In the genomic region with DNA sequence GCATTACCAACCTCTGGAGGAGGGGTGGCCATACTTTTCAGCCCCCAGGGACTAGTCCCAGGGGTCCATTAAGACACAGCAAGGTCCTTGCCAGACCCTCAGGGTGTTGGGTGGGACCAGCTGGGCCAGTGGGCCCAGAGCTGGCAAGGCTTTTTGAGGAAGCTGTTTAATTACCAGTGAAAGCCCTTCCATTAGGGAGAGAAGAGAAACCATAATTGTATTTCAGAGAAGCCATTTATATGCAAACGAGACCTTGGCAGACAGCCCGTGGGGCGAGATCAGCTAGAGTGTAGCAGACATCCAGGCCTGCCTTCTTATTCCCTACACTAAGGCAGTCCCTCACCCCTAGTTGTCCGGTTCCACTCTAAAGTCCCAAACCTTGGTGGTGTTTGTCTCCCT, we compare ENCODE assay signal across 9 mouse cellular contexts. TPM values are rescaled to one million over a fixed set of nuclear protein-coding genes. Genes with fewer than 3 reads are reported as not detected.
A peak's percentile ranks its signal among the peaks of the same experiment; 100 is the strongest.
DNase-seq lines count a peak whose midpoint lies in the region; ATAC-seq and TF ChIP-seq lines count a peak whose summit lies in the region.
"Had no signal": no experiment of that assay in that cellular context is flagged by ENCODE, and none has a peak within 500 bp of the region (broad histone marks: within the 10 kb centered on the region; RNA-seq: fewer than 3 reads in every experiment).

No protein-coding gene starts in this region.

- H3K4me2 ChIP-seq in midbrain, postnatal 0 days (ENCODE audit: low read depth, low read length, poor library complexity, severe bottlenecking) = no peak overlapping the region

- no peak overlapping the region for H3K4me3 ChIP-seq in forebrain, embryonic 10.5 days
- H3K4me3 ChIP-seq in midbrain, postnatal 0 days (ENCODE audit: low read depth, low read length) = no peak overlapping the region

- no peak for ATAC-seq in midbrain, postnatal 0 days (ENCODE audit: low FRiP score)
- no peak for ATAC-seq in erythroblast, adult 5-6 weeks (replicated peaks; ENCODE audit: low FRiP score, poor library complexity, severe bottlenecking)

- H3K27ac ChIP-seq in forebrain, embryonic 10.5 days = peak overlapping the region; percentile 62
- peak overlapping the region; percentile 69 for H3K27ac ChIP-seq in midbrain, postnatal 0 days (ENCODE audit: low read depth, low read length)

- peaks cover 77% of the 10 kb centered on the region for H3K4me1 ChIP-seq in forebrain, embryonic 10.5 days
- peaks cover 20% of the 10 kb centered on the region for H3K4me1 ChIP-seq in midbrain, postnatal 0 days (ENCODE audit: insufficient read depth, low read length)

- WGBS in forebrain, embryonic 10.5 days = 63% methylated on average over 4 of the region's 4 CpGs
- WGBS in midbrain, postnatal 0 days = 21% methylated on average over 4 of the region's 4 CpGs

- H3K27me3 ChIP-seq in forebrain, embryonic 10.5 days (ENCODE audit: poor library complexity, severe bottlenecking) = peaks cover 8% of the 10 kb centered on the region; the same call in 1 of the 2 replicates
- no peaks in the 10 kb centered on the region for H3K27me3 ChIP-seq in midbrain, postnatal 0 days (ENCODE audit: insufficient read depth, low read length)

- peak; percentile 65 for DNase-seq in adrenal gland, postnatal 14 days
- DNase-seq in adrenal gland, adult 8-10 months = no peak
- peak; percentile 88 for DNase-seq in MN1 (ENCODE audit: low spot score)
- no peak for DNase-seq in forebrain, embryonic 10.5 days (ENCODE audit: extremely low spot score, low spot score)
- peak; percentile 67 for DNase-seq in kidney, postnatal 14 days
- DNase-seq in midbrain, postnatal 0 days (ENCODE audit: low spot score) = peak; percentile 90
- no peak for DNase-seq in gastrocnemius, adult 8-10 months (ENCODE audit: low spot score in 2 of 2)

- no peak overlapping the region for H3K9ac ChIP-seq in midbrain, postnatal 0 days (replicated peaks; ENCODE audit: low read length, poor library complexity, severe bottlenecking)

- H3K36me3 ChIP-seq in forebrain, embryonic 10.5 days (replicated peaks) = peaks cover 57% of the 10 kb centered on the region
- H3K36me3 ChIP-seq in midbrain, postnatal 0 days (ENCODE audit: insufficient read depth, low read length) = peaks cover 18% of the 10 kb centered on the region

- TF ChIP-seq CTCF in midbrain, postnatal 0 days (IDR thresholded peaks at IDR 0.05) = no peak

- no peaks in the 10 kb centered on the region for H3K9me3 ChIP-seq in forebrain, embryonic 10.5 days
- no peaks in the 10 kb centered on the region for H3K9me3 ChIP-seq in midbrain, postnatal 0 days (ENCODE audit: low read length)

RNA-seq across cellular contexts. Expression of gene Shf, which starts 17.0 kb away (rescaled TPM):
- 11.7 and 14.6 TPM in 2 replicates for total RNA-seq in adrenal gland, postnatal 14 days (2021)
- total RNA-seq in adrenal gland, adult 8-10 months (2022) = 10 to 100 TPM in 2 of 4 experiments, 1 to 10 TPM in 2; 8.1 to 18.5 (median 13.8) TPM
- 3.3 and 4.6 TPM in 2 replicates for polyA plus RNA-seq in forebrain, embryonic 10.5 days (2016; fragmentation: Nextera tagmentation; extraction: Ambion mirVana)
- total RNA-seq in midbrain, postnatal 0 days (2014; rRNA removed) = 95.6 and 138 TPM in 2 replicates
- polyA plus RNA-seq in midbrain, postnatal 0 days (2015; fragmentation: Nextera tagmentation; extraction: Ambion mirVana) = 9.2 and 11.6 TPM in 2 replicates
- total RNA-seq in gastrocnemius, adult 8-10 months (2022) = 1 to 10 TPM; 1.3 to 1.9 (median 1.4) TPM
- 0.84 TPM in 1 of 2 replicates, not detected in the other for total RNA-seq in erythroblast, adult 5-6 weeks (2015; ENCODE audit: low replicate concordance)
- 6.3 and 13.0 TPM in 2 replicates for total RNA-seq in erythroblast, adult 5-6 weeks (2017; ENCODE audit: low replicate concordance)

RNA-seq across cellular contexts. Expression of gene Duox1, which starts 36.5 kb away (rescaled TPM):
- total RNA-seq in adrenal gland, postnatal 14 days (2021) = 0.08 TPM in 1 of 2 replicates, not detected in the other
- under 1 TPM in 2 of 4 experiments, not detected in 2; 0.06 to 0.13 TPM for total RNA-seq in adrenal gland, adult 8-10 months (2022)
- 0.05 TPM in 1 of 2 replicates, not detected in the other for polyA plus RNA-seq in forebrain, embryonic 10.5 days (2016; fragmentation: Nextera tagmentation; extraction: Ambion mirVana)
- total RNA-seq in midbrain, postnatal 0 days (2014; rRNA removed) = 0.24 and 0.33 TPM in 2 replicates
- 0.11 and 0.16 TPM in 2 replicates for polyA plus RNA-seq in midbrain, postnatal 0 days (2015; fragmentation: Nextera tagmentation; extraction: Ambion mirVana)
- total RNA-seq in gastrocnemius, adult 8-10 months (2022) = under 1 TPM; 0.19 to 0.38 (median 0.29) TPM
- not detected in 2 replicates for total RNA-seq in erythroblast, adult 5-6 weeks (2015; ENCODE audit: low replicate concordance)
- total RNA-seq in erythroblast, adult 5-6 weeks (2017; ENCODE audit: low replicate concordance) = 0.14 TPM in 1 of 2 replicates, not detected in the other
- polyA plus RNA-seq: liver, embryonic 16.5 days had no signal

RNA-seq across cellular contexts. Expression of gene Duoxa1, which starts 38.4 kb away (rescaled TPM):
- 0.41 TPM in 1 of 2 replicates, not detected in the other for total RNA-seq in adrenal gland, postnatal 14 days (2021)
- under 1 TPM; 0.20 to 0.52 (median 0.32) TPM for total RNA-seq in adrenal gland, adult 8-10 months (2022)
- polyA plus RNA-seq in forebrain, embryonic 10.5 days (2016; fragmentation: Nextera tagmentation; extraction: Ambion mirVana) = not detected in 2 replicates
- total RNA-seq in midbrain, postnatal 0 days (2014; rRNA removed) = not detected in 2 replicates
- 0.41 and 0.44 TPM in 2 replicates for polyA plus RNA-seq in midbrain, postnatal 0 days (2015; fragmentation: Nextera tagmentation; extraction: Ambion mirVana)
- total RNA-seq in gastrocnemius, adult 8-10 months (2022) = under 1 TPM in 3 of 4 experiments, not detected in 1; 0.48 to 0.63 (median 0.62) TPM
- 0.77 TPM in 1 of 2 replicates, not detected in the other for total RNA-seq in erythroblast, adult 5-6 weeks (2015; ENCODE audit: low replicate concordance)
- total RNA-seq in erythroblast, adult 5-6 weeks (2017; ENCODE audit: low replicate concordance) = not detected in 2 replicates
- polyA plus RNA-seq: liver, embryonic 16.5 days had no signal

RNA-seq across cellular contexts. Expression of gene Duoxa2, which starts 53.2 kb away (rescaled TPM):
- total RNA-seq in adrenal gland, postnatal 14 days (2021) = not detected in 2 replicates
- not detected for total RNA-seq in adrenal gland, adult 8-10 months (2022)
- not detected in 2 replicates for polyA plus RNA-seq in forebrain, embryonic 10.5 days (2016; fragmentation: Nextera tagmentation; extraction: Ambion mirVana)
- total RNA-seq in midbrain, postnatal 0 days (2014; rRNA removed) = 0.49 and 0.61 TPM in 2 replicates
- 0.43 and 0.82 TPM in 2 replicates for polyA plus RNA-seq in midbrain, postnatal 0 days (2015; fragmentation: Nextera tagmentation; extraction: Ambion mirVana)
- not detected for total RNA-seq in gastrocnemius, adult 8-10 months (2022)
- total RNA-seq in erythroblast, adult 5-6 weeks (2015; ENCODE audit: low replicate concordance) = not detected in 2 replicates
- not detected in 2 replicates for total RNA-seq in erythroblast, adult 5-6 weeks (2017; ENCODE audit: low replicate concordance)
- polyA plus RNA-seq: liver, embryonic 16.5 days had no signal

RNA-seq across cellular contexts. Expression of gene Duox2, which starts 53.7 kb away (rescaled TPM):
- total RNA-seq in adrenal gland, postnatal 14 days (2021) = 0.07 and 0.11 TPM in 2 replicates
- not detected for total RNA-seq in adrenal gland, adult 8-10 months (2022)
- polyA plus RNA-seq in forebrain, embryonic 10.5 days (2016; fragmentation: Nextera tagmentation; extraction: Ambion mirVana) = not detected in 2 replicates
- total RNA-seq in midbrain, postnatal 0 days (2014; rRNA removed) = 0.05 and 0.14 TPM in 2 replicates
- 0.09 and 0.17 TPM in 2 replicates for polyA plus RNA-seq in midbrain, postnatal 0 days (2015; fragmentation: Nextera tagmentation; extraction: Ambion mirVana)
- under 1 TPM in 3 of 4 experiments, not detected in 1; 0.07 to 0.24 (median 0.18) TPM for total RNA-seq in gastrocnemius, adult 8-10 months (2022)
- not detected in 2 replicates for total RNA-seq in erythroblast, adult 5-6 weeks (2015; ENCODE audit: low replicate concordance)
- total RNA-seq in erythroblast, adult 5-6 weeks (2017; ENCODE audit: low replicate concordance) = not detected in 2 replicates
- polyA plus RNA-seq: liver, embryonic 16.5 days had no signal

Comparison
In these comparisons a context has a peak if more than half of its experiments do, and no peak if none do; other contexts are left out.
1. DNase-seq: peak in adrenal gland, postnatal 14 days (single experiment), MN1 (single experiment), kidney, postnatal 14 days (single experiment) and midbrain, postnatal 0 days (single experiment); none in adrenal gland, adult 8-10 months (single experiment), forebrain, embryonic 10.5 days (single experiment) and gastrocnemius, adult 8-10 months (0 of 2).